Mouse (Mus musculus) liver, adult 2 months (tissue): ENCODE results near the gene Sgpp2. TPM values are rescaled to one million over a fixed set of nuclear protein-coding genes. Genes with fewer than 3 reads are reported as not detected.
A peak's percentile ranks its signal among the peaks of the same experiment; 100 is the strongest.

Source experiments
- DNase-seq: peaks from one replicate; pipeline ENCODE4 v3.0.0-alpha.2; 2011; ENCODE audit warnings: low read depth, low spot score; ENCODE audit errors: extremely low read depth
- H3K27ac ChIP-seq: fragments of 200-500 bp; replicated peaks from 2 replicates; pipeline ENCODE4 v1.5.1; 2012; ENCODE audit warnings: low read depth, mild to moderate bottlenecking, control low read depth, inconsistent platforms, low read length; ENCODE audit not compliant: insufficient read depth
- H3K27me3 ChIP-seq: fragments of 200-500 bp; 2 replicates; pipeline ENCODE4 v1.6.1; 2012; ENCODE audit warnings: mild to moderate bottlenecking, moderate library complexity, low read length, inconsistent platforms; ENCODE audit not compliant: control insufficient read depth, insufficient read depth
- H3K36me3 ChIP-seq: fragments of 200-500 bp; 2 replicates; pipeline ENCODE4 v1.6.1; 2012; ENCODE audit warnings: low read length, inconsistent platforms; ENCODE audit not compliant: control insufficient read depth, insufficient read depth
- H3K4me1 ChIP-seq: fragments of 200-500 bp; 2 replicates; pipeline ENCODE4 v1.6.1; 2011; ENCODE audit warnings: low read length; ENCODE audit not compliant: control insufficient read depth, insufficient read depth
- H3K4me3 ChIP-seq: fragments of 200-500 bp; 2 replicates; pipeline ENCODE4 v1.5.1; 2011; ENCODE audit warnings: low read depth, mild to moderate bottlenecking, control low read depth, low read length, moderate library complexity; ENCODE audit not compliant: insufficient read depth
- H3K79me2 ChIP-seq: fragments of 200-500 bp; 2 replicates; pipeline ENCODE4 v1.6.1; 2012; ENCODE audit warnings: inconsistent platforms, mild to moderate bottlenecking, low read length, moderate library complexity; ENCODE audit not compliant: control insufficient read depth, insufficient read depth
- H3K9ac ChIP-seq: fragments of 200-500 bp; 2 replicates; pipeline ENCODE4 v1.6.1; 2012; ENCODE audit warnings: low read depth, mild to moderate bottlenecking, control low read depth, inconsistent platforms, low read length
- CTCF ChIP-seq: fragments of 200-500 bp; IDR thresholded peaks from 2 replicates; pipeline ENCODE4 v1.5.1; 2011; ENCODE audit warnings: low read depth, low read length, control low read depth
- POLR2A ChIP-seq: fragments of 200-500 bp; IDR thresholded peaks from 2 replicates; pipeline ENCODE4 v1.6.1; 2011; ENCODE audit warnings: low read length, control low read depth; ENCODE audit not compliant: insufficient read depth; ENCODE audit errors: extremely low read depth
- WGBS: fragments of 180-500 bp; shearing (Covaris S2); methylation state at CpG from one replicate; pipeline ENCODE4 v1.1.7; 2018; 5-methylcytosine and 5-hydroxymethylcytosine counted together
- polyA plus RNA-seq: library from polyadenylated mRNA; depleted of rRNA; stranded (reverse); fragments of >200 nt; gene quantifications from 2 replicates; pipeline ENCODE4 v1.2.3, GENCODE M21; 2012
- total RNA-seq: library from RNA; depleted of rRNA; stranded (reverse); fragments of >200 nt; gene quantifications from 2 replicates; pipeline ENCODE4 v1.2.3, GENCODE M21; 2014

The Sgpp2 gene
- total and polyA plus RNA-seq, 2 experiments = 0.09 TPM

DNA sequence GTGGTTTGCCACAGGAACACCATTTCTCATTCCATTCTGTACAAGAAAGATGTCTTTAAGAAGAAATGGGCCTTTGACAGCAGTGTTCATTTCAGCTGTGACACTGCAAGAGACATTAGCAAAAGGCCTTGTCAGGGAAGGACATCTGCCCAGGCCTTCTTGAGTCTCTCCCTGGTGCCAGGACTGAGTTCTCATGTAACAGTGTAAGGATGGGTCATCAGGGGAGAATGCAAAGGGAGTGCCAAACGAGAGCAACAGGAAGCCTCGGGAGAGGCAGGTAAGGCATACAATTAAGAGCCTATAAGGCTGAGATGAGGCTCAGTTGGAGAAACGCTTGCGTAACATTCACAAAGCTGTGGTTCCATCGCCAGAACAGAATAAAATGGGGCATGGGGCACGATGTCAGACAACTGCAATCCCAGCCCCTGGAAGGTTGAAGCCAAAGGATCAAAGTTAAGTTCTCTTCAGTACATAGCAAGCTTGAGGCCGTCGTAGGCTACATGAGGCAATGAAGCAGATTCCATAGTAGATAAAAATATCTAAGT, 85.1 kb downstream of the Sgpp2 start:
- Histone ChIP-seq H3K27me3 (no peaks in the 10 kb centered on the region), H3K9ac (no peak overlapping the region), H3K4me3 (no peak overlapping the region), H3K79me2 (no peaks in the 10 kb centered on the region), H3K36me3 (no peaks in the 10 kb centered on the region), H3K4me1 (no peaks in the 10 kb centered on the region), H3K27ac (no peak overlapping the region)
- WGBS = 53% methylated on average over 8 of the region's 8 CpGs
- DNase-seq = peak; percentile 22
- TF ChIP-seq CTCF (no peak), POLR2A (no peak)

DNA sequence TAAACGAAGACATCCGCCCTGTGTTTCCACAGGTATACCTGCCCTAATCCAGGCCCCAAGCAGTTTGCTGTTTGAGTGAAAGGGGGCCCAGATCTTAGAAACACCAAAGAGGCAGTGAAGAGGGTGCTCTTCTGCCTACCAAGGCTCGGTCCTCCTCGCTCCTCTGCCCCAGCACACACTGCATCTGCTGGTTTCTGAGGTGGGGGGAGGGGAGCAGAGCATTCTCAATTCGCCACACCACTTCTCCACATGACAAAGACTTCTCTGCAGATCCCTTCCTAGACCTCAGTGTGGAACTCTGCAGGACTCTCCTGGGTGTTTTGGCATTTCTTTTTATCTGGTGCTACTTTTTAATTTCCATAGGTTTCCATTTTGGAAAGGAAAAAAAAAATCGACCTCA, 85.6 kb downstream of the Sgpp2 start:
- WGBS = 61% methylated on average over 6 of the region's 6 CpGs
- H3K4me1 ChIP-seq = no peaks in the 10 kb centered on the region
- H3K79me2 ChIP-seq = no peaks in the 10 kb centered on the region
- H3K27me3 ChIP-seq = no peaks in the 10 kb centered on the region
- H3K27ac ChIP-seq = no peak overlapping the region
- TF ChIP-seq CTCF (no peak), POLR2A (no peak)
- DNase-seq = no peak
- no peak overlapping the region for H3K9ac ChIP-seq
- H3K36me3 ChIP-seq = no peaks in the 10 kb centered on the region
- no peak overlapping the region for H3K4me3 ChIP-seq

DNA sequence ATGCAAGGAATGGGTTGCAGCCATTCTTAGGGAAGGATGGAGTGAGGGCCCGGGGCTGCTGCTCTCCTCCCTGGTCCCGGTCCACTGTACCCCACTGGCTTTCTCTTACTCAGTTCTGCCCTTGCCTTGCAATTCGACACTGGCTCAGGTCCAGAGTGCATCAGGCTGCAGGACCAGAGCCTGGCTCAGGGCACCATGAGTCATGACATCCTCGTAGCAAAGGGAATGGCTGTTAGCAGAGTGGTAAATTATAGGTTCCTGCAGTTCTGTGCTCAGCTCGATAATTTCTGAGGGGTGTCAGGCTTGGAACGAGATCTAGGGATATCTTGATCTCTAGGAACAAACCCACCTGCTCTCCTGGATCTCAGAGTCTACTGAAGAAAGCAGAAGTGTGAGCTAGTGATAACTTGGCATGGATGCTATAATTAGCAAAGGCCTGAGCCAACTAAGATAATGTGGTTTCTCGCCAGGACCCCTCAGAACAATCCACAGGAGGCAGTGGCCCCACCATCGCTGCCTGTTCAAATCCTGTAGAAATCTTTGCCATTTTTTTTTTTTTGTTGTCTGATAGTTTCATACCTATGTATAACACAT, 86.3 kb downstream of the Sgpp2 start:
- H3K27me3 ChIP-seq = no peaks in the 10 kb centered on the region
- no peaks in the 10 kb centered on the region for H3K79me2 ChIP-seq
- H3K4me1 ChIP-seq = no peaks in the 10 kb centered on the region
- 68% methylated on average over 8 of the region's 8 CpGs for WGBS
- no peak overlapping the region for H3K27ac ChIP-seq
- H3K9ac ChIP-seq = no peak overlapping the region
- TF ChIP-seq CTCF (no peak), POLR2A (no peak)
- no peaks in the 10 kb centered on the region for H3K36me3 ChIP-seq
- no peak overlapping the region for H3K4me3 ChIP-seq
- no peak for DNase-seq

DNA sequence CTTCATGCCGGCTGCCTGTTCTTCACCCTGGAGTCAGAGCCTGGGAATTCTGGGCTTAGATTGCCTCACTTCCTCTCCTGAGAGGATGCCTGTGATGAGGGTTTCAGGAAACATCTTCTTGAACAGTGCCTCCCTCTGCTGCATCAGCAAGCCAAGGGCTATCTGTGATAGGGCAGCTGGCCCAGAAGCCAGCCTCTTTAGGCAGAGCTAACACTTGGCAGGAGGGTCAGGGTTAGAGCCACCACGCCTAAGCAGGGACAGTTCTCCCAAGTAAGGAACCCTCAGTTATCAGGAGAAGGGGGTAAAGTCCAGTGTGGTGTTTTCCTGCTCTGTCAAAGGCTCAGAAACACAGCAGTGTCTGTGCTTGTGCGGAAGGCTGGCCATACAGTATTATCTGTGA, 89.6 kb downstream of the Sgpp2 start:
- Histone ChIP-seq H3K27ac (no peak overlapping the region), H3K79me2 (no peaks in the 10 kb centered on the region), H3K36me3 (no peaks in the 10 kb centered on the region), H3K9ac (no peak overlapping the region), H3K27me3 (no peaks in the 10 kb centered on the region), H3K4me3 (no peak overlapping the region), H3K4me1 (no peaks in the 10 kb centered on the region)
- TF ChIP-seq POLR2A = no peak
- TF ChIP-seq CTCF = no peak
- WGBS = 55% methylated on average over 3 of the region's 3 CpGs
- DNase-seq = no peak

DNA sequence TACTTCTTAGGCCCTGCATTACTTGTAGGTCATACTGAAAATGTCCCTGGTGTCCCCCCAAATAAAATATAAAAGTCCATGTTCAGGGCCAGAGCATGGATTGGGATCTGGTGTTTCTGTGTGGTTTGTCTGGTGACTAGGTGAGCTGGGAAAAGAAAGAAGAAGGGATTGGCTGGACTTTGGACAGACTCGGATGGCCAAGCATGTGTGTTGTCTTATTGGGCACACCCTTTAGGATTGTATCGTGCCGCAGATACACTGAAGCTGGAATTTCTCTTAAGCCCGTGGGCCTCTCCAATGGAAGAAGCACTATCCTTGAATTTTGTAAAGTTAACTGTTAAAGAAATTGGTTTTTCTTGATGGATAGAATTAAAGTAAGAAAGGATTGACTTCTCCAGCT, 91.3 kb downstream of the Sgpp2 start:
- no peak overlapping the region for H3K27ac ChIP-seq
- TF ChIP-seq CTCF (no peak), POLR2A (no peak)
- no peak for DNase-seq
- WGBS = 91% methylated on average over 4 of the region's 4 CpGs
- H3K79me2 ChIP-seq = no peaks in the 10 kb centered on the region
- no peaks in the 10 kb centered on the region for H3K27me3 ChIP-seq
- H3K4me3 ChIP-seq = no peak overlapping the region
- no peak overlapping the region for H3K9ac ChIP-seq
- H3K4me1 ChIP-seq = no peaks in the 10 kb centered on the region
- H3K36me3 ChIP-seq = no peaks in the 10 kb centered on the region

DNA sequence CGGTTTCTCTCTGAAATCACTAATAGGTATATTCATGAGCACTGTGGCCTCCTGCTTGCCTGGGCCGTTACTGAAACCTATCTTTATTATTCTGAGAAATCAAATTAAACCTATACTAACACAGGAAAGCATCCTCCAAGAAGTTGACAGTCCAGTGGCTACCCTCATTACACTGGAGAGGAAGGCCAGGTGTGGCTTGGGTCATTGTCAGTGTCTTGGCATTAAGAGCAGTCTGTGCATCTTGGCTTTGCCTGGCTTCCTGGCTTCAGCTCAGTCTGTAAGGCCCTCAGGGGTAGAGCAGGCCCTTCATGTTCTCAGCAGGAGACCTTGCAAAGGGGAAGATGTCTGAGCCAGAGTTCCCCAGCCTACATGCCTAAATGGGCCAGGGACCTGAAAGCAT, 99.3 kb downstream of the Sgpp2 start:
- WGBS = 94% methylated on average over 2 of the region's 2 CpGs
- no peak overlapping the region for H3K4me3 ChIP-seq
- H3K9ac ChIP-seq = no peak overlapping the region
- H3K27ac ChIP-seq = no peak overlapping the region
- TF ChIP-seq POLR2A (no peak), CTCF (no peak)
- H3K36me3 ChIP-seq = no peaks in the 10 kb centered on the region
- H3K27me3 ChIP-seq = no peaks in the 10 kb centered on the region
- H3K4me1 ChIP-seq = no peaks in the 10 kb centered on the region
- no peak for DNase-seq
- no peaks in the 10 kb centered on the region for H3K79me2 ChIP-seq
